In genomic region chr16:97961381-97962150, GRCm38 (mm10) we compare ENCODE assay signal across 8 mouse cellular contexts. TPM values are rescaled to one million over a fixed set of nuclear protein-coding genes. Genes with fewer than 3 reads are reported as not detected.
DNase-seq lines count a peak whose midpoint lies in the region; ATAC-seq and TF ChIP-seq lines count a peak whose summit lies in the region.

No protein-coding gene starts in this region.

- H3K4me3 ChIP-seq in lung, embryonic 14.5 days (ENCODE audit: low read depth, low read length), result peak overlapping the region; percentile 73
- H3K4me3 ChIP-seq in forebrain, embryonic 14.5 days (ENCODE audit: low read depth, low read length), result peak overlapping the region; percentile 75
- peak overlapping the region; percentile 73 for H3K4me3 ChIP-seq in limb, embryonic 11.5 days (ENCODE audit: low read depth, low read length)
- peak overlapping the region; percentile 86 for H3K4me3 ChIP-seq in olfactory bulb, adult 2 months (ENCODE audit: insufficient read depth, low read depth, low read length)

- ATAC-seq in lung, embryonic 14.5 days (ENCODE audit: insufficient read depth), result peak; percentile 9
- peak; percentile 11 for ATAC-seq in activated CD4-positive, CD25-positive, alpha-beta regulatory T cell, adult 4 months
- no peak for ATAC-seq in forebrain, embryonic 14.5 days
- peak; percentile 33 for ATAC-seq in limb, embryonic 11.5 days (ENCODE audit: insufficient number of reproducible peaks, low FRiP score, low TSS enrichment, low read depth)

- peaks cover 5% of the 10 kb centered on the region; the same call in 1 of the 2 replicates for H3K4me1 ChIP-seq in lung, embryonic 14.5 days (ENCODE audit: insufficient read depth)
- peaks cover 8% of the 10 kb centered on the region; the same call in 1 of the 2 replicates for H3K4me1 ChIP-seq in forebrain, embryonic 14.5 days (ENCODE audit: control insufficient read depth, insufficient read depth, low read length)
- H3K4me1 ChIP-seq in limb, embryonic 11.5 days (ENCODE audit: control insufficient read depth, insufficient read depth, low read length), result 0 out of 2 replicates have a peak, but pooled peaks cover 5% of the 10 kb centered on the region
- H3K4me1 ChIP-seq in olfactory bulb, adult 2 months (ENCODE audit: control insufficient read depth, insufficient read depth, low read length), result no peaks in the 10 kb centered on the region

- WGBS in lung, embryonic 14.5 days, result 4% methylated on average over 36 of the region's 36 CpGs
- WGBS in forebrain, embryonic 14.5 days, result 8% methylated on average over 35 of the region's 36 CpGs
- 10% methylated on average over 36 of the region's 36 CpGs for WGBS in limb, embryonic 11.5 days
- WGBS in olfactory bulb, adult 2 months, result 4% methylated on average over 36 of the region's 36 CpGs

- H3K9ac ChIP-seq in lung, embryonic 14.5 days, result peak overlapping the region; percentile 85
- peak overlapping the region; percentile 85 for H3K9ac ChIP-seq in forebrain, embryonic 14.5 days (ENCODE audit: low read length)
- peak overlapping the region; percentile 83 for H3K9ac ChIP-seq in limb, embryonic 11.5 days (ENCODE audit: low read length)

- no peak for TF ChIP-seq CTCF in lung, embryonic 14.5 days (IDR thresholded peaks at IDR 0.05; ENCODE audit: low read depth)
- TF ChIP-seq CTCF in olfactory bulb, adult 2 months (IDR thresholded peaks at IDR 0.05; ENCODE audit: insufficient read depth, low read depth, low read length), result no peak

- H3K9me3 ChIP-seq in lung, embryonic 14.5 days (ENCODE audit: low read depth, low read length), result no peaks in the 10 kb centered on the region
- H3K9me3 ChIP-seq in forebrain, embryonic 14.5 days (replicated peaks; ENCODE audit: control insufficient read depth, low read length), result no peaks in the 10 kb centered on the region
- no peaks in the 10 kb centered on the region for H3K9me3 ChIP-seq in limb, embryonic 11.5 days (ENCODE audit: control insufficient read depth, low read length)

- no peak for TF ChIP-seq POLR2A in olfactory bulb, adult 2 months (IDR thresholded peaks at IDR 0.05; ENCODE audit: insufficient read depth, low read depth, low read length)

- H3K27me3 ChIP-seq in lung, embryonic 14.5 days (ENCODE audit: insufficient read depth, low read length), result no peaks in the 10 kb centered on the region
- H3K27me3 ChIP-seq in forebrain, embryonic 14.5 days (replicated peaks; ENCODE audit: control insufficient read depth, insufficient read depth, low read length), result no peaks in the 10 kb centered on the region
- H3K27me3 ChIP-seq in limb, embryonic 11.5 days (ENCODE audit: control insufficient read depth, insufficient read depth, low read length), result no peaks in the 10 kb centered on the region

- DNase-seq in lung, embryonic 14.5 days, result peak; percentile 13
- no peak for DNase-seq in lung, postnatal 14 days
- peak; percentile 4 for DNase-seq in forebrain, embryonic 14.5 days (ENCODE audit: low spot score)
- DNase-seq in limb, embryonic 11.5 days (ENCODE audit: low spot score), result no peak
- no peak for DNase-seq in layer of hippocampus, postnatal 36 days
- DNase-seq in spleen, adult 18-20 months, result no peak

- peak overlapping the region; percentile 77 for H3K4me2 ChIP-seq in lung, embryonic 14.5 days
- H3K4me2 ChIP-seq in forebrain, embryonic 14.5 days (ENCODE audit: low read length), result peak overlapping the region; percentile 79
- peak overlapping the region; percentile 91 for H3K4me2 ChIP-seq in limb, embryonic 11.5 days (ENCODE audit: low read depth, severe bottlenecking)

- H3K27ac ChIP-seq in lung, embryonic 14.5 days (ENCODE audit: low read depth), result peak overlapping the region; percentile 97
- H3K27ac ChIP-seq in forebrain, embryonic 14.5 days (ENCODE audit: low read depth, low read length), result peak overlapping the region; percentile 96
- H3K27ac ChIP-seq in limb, embryonic 11.5 days (replicated peaks; ENCODE audit: low read depth, low read length), result peak overlapping the region; percentile 89; the same call in 1 of the 2 replicates
- H3K27ac ChIP-seq in olfactory bulb, adult 2 months (ENCODE audit: insufficient read depth, low read depth, low read length), result peak overlapping the region; percentile 43; the same call in 1 of the 2 replicates

- H3K36me3 ChIP-seq in lung, embryonic 14.5 days (ENCODE audit: insufficient read depth), result peaks cover 3% of the 10 kb centered on the region
- H3K36me3 ChIP-seq in forebrain, embryonic 14.5 days (ENCODE audit: control insufficient read depth, insufficient read depth, low read length), result no peaks in the 10 kb centered on the region
- H3K36me3 ChIP-seq in limb, embryonic 11.5 days (ENCODE audit: control insufficient read depth, insufficient read depth, low read length), result no peaks in the 10 kb centered on the region

RNA-seq across cellular contexts. Expression of gene C2cd2, which starts 0.8 kb away (rescaled TPM):
- polyA plus RNA-seq in lung, embryonic 14.5 days (2014; fragmentation: Nextera tagmentation; extraction: Ambion mirVana), result 22.7 and 24.1 TPM in 2 replicates
- 1 to 10 TPM; 6.3 to 7.9 TPM for polyA plus RNA-seq in activated CD4-positive, CD25-positive, alpha-beta regulatory T cell, adult 4 months (2017; shearing (Covaris generic))
- polyA plus RNA-seq in forebrain, embryonic 14.5 days (2014; fragmentation: Nextera tagmentation; extraction: Ambion mirVana), result 10.2 and 12.4 TPM in 2 replicates
- 13.4 and 16.4 TPM in 2 replicates for polyA plus RNA-seq in limb, embryonic 11.5 days (2014; fragmentation: Nextera tagmentation; extraction: Ambion mirVana)
- not detected in 2 replicates for polyA plus RNA-seq in olfactory bulb, adult 2 months (2012; ENCODE audit: insufficient read depth, insufficient read length, low replicate concordance, missing spikeins)
- 10 to 100 TPM; 16.3 to 17.1 TPM for total RNA-seq in layer of hippocampus, postnatal 36 days (2021)

RNA-seq across cellular contexts. Expression of gene Zbtb21, which starts 0.9 kb away (rescaled TPM):
- polyA plus RNA-seq in lung, embryonic 14.5 days (2014; fragmentation: Nextera tagmentation; extraction: Ambion mirVana), result 13.2 and 14.0 TPM in 2 replicates
- 1 to 10 TPM; 7.4 to 7.7 TPM for polyA plus RNA-seq in activated CD4-positive, CD25-positive, alpha-beta regulatory T cell, adult 4 months (2017; shearing (Covaris generic))
- polyA plus RNA-seq in forebrain, embryonic 14.5 days (2014; fragmentation: Nextera tagmentation; extraction: Ambion mirVana), result 12.5 TPM in 2 replicates
- polyA plus RNA-seq in limb, embryonic 11.5 days (2014; fragmentation: Nextera tagmentation; extraction: Ambion mirVana), result 15.9 and 16.2 TPM in 2 replicates
- not detected in 2 replicates for polyA plus RNA-seq in olfactory bulb, adult 2 months (2012; ENCODE audit: insufficient read depth, insufficient read length, low replicate concordance, missing spikeins)
- total RNA-seq in layer of hippocampus, postnatal 36 days (2021), result 10 to 100 TPM; 26.4 to 27.0 TPM

RNA-seq across cellular contexts. Expression of gene B230307C23Rik, which starts 35.5 kb away (rescaled TPM):
- 23.3 and 28.3 TPM in 2 replicates for polyA plus RNA-seq in lung, embryonic 14.5 days (2014; fragmentation: Nextera tagmentation; extraction: Ambion mirVana)
- 10 to 100 TPM; 42.4 to 59.0 TPM for polyA plus RNA-seq in activated CD4-positive, CD25-positive, alpha-beta regulatory T cell, adult 4 months (2017; shearing (Covaris generic))
- polyA plus RNA-seq in forebrain, embryonic 14.5 days (2014; fragmentation: Nextera tagmentation; extraction: Ambion mirVana), result 27.3 and 31.0 TPM in 2 replicates
- 19.2 and 20.6 TPM in 2 replicates for polyA plus RNA-seq in limb, embryonic 11.5 days (2014; fragmentation: Nextera tagmentation; extraction: Ambion mirVana)
- polyA plus RNA-seq in olfactory bulb, adult 2 months (2012; ENCODE audit: insufficient read depth, insufficient read length, low replicate concordance, missing spikeins), result not detected in 2 replicates
- total RNA-seq in layer of hippocampus, postnatal 36 days (2021), result 10 to 100 TPM; 25.4 to 30.2 TPM

Comparison
In these comparisons a context has a peak if more than half of its experiments do, and no peak if none do; other contexts are left out.
1. DNase-seq: peak in lung, embryonic 14.5 days (single experiment) and forebrain, embryonic 14.5 days (single experiment); none in lung, postnatal 14 days (single experiment), limb, embryonic 11.5 days (single experiment), layer of hippocampus, postnatal 36 days (0 of 2) and spleen, adult 18-20 months (0 of 2).
2. H3K27ac ChIP-seq: peak in every context shown above with its lines; median percentile 97 in lung, embryonic 14.5 days; 96 in forebrain, embryonic 14.5 days; 89 in limb, embryonic 11.5 days; 43 in olfactory bulb, adult 2 months.
3. RNA of gene B230307C23Rik, which starts 35.5 kb away (polyA plus RNA-seq): 42.4 to 59.0 TPM in activated CD4-positive, CD25-positive, alpha-beta regulatory T cell, adult 4 months, 27.3 to 31.0 TPM in forebrain, embryonic 14.5 days, 23.3 to 28.3 TPM in lung, embryonic 14.5 days and 19.2 to 20.6 TPM in limb, embryonic 11.5 days; not detected in olfactory bulb, adult 2 months; every median in the first group is over 10 times any median in the second.
4. Peak in every context shown above with its lines, with median percentiles within 50 percentile points of each other: H3K4me2 ChIP-seq, H3K4me3 ChIP-seq and H3K9ac ChIP-seq.